Mouse (Mus musculus): Measurements from ENCODE around the gene Icmt. TPM values are rescaled to one million over a fixed set of nuclear protein-coding genes. Genes with fewer than 3 reads are reported as not detected.
A peak's percentile ranks its signal among the peaks of the same experiment; 100 is the strongest.

Gene Icmt
- 25.2 and 26.0 TPM in 2 replicates for polyA plus RNA-seq (2015; fragmentation: Nextera tagmentation; extraction: Ambion mirVana)

GRCm38 (mm10) chr4:152296874-152297861, at the start of gene Icmt:
Gene Icmt, plus strand, starts transcription at chr4:152297227.
- no peaks in the 10 kb centered on the region for H3K9me3 ChIP-seq
- H3K27me3 ChIP-seq = peaks cover 17% of the 10 kb centered on the region
- H3K4me2 ChIP-seq = peak within 1 kb of the TSS; percentile 86
- peak within 1 kb of the TSS; percentile 72 for H3K27ac ChIP-seq
- H3K4me3 ChIP-seq = peak within 1 kb of the TSS; percentile 87
- H3K9ac ChIP-seq = peak within 1 kb of the TSS; percentile 91
- under 1% methylated on average over 115 of the region's 119 CpGs for WGBS
- ATAC-seq (ENCODE audit: borderline replicate concordance, extremely low read depth, low FRiP score, low TSS enrichment) = peak; percentile 96
- peaks cover 19% of the 10 kb centered on the region for H3K36me3 ChIP-seq
- H3K4me1 ChIP-seq = peaks cover 19% of the 10 kb centered on the region

GRCm38 (mm10) chr4:152250615-152251014, 46.4 kb upstream of the Icmt start:
- no peak overlapping the region for H3K27ac ChIP-seq
- H3K4me1 ChIP-seq = no peaks in the 10 kb centered on the region
- no peak overlapping the region for H3K9ac ChIP-seq
- no peaks in the 10 kb centered on the region for H3K9me3 ChIP-seq
- H3K36me3 ChIP-seq = no peaks in the 10 kb centered on the region
- H3K4me3 ChIP-seq = no peak overlapping the region
- H3K27me3 ChIP-seq = no peaks in the 10 kb centered on the region
- H3K4me2 ChIP-seq = no peak overlapping the region
- 86% methylated on average over 6 of the region's 6 CpGs for WGBS
- ATAC-seq (ENCODE audit: borderline replicate concordance, extremely low read depth, low FRiP score, low TSS enrichment) = no peak

- Histone ChIP-seq H3K4me1 (peaks cover 14% of the 10 kb centered on the region; the same call in 1 of the 2 replicates), H3K9me3 (no peaks in the 10 kb centered on the region), H3K4me3 (no peak overlapping the region), H3K9ac (no peak overlapping the region), H3K36me3 (no peaks in the 10 kb centered on the region), H3K4me2 (no peak overlapping the region), H3K27ac (no peak overlapping the region), H3K27me3 (no peaks in the 10 kb centered on the region)
- WGBS = 47% methylated on average over 9 of the region's 9 CpGs
- no peak for ATAC-seq (ENCODE audit: borderline replicate concordance, extremely low read depth, low FRiP score, low TSS enrichment)
These were observed 43.8 kb upstream of the Icmt start for GRCm38 (mm10) chr4:152253183-152253759.

- H3K4me3 ChIP-seq = no peak overlapping the region
- H3K27me3 ChIP-seq = no peaks in the 10 kb centered on the region
- ATAC-seq (ENCODE audit: borderline replicate concordance, extremely low read depth, low FRiP score, low TSS enrichment) = peak; percentile 64; the same call in 1 of the 2 replicates
- H3K9ac ChIP-seq = no peak overlapping the region
- peak overlapping the region; percentile 43 for H3K27ac ChIP-seq
- H3K4me1 ChIP-seq = peaks cover 21% of the 10 kb centered on the region; the same call in 1 of the 2 replicates
- no peak overlapping the region for H3K4me2 ChIP-seq
- H3K9me3 ChIP-seq = no peaks in the 10 kb centered on the region
- WGBS = 27% methylated on average over 6 of the region's 6 CpGs
- H3K36me3 ChIP-seq = no peaks in the 10 kb centered on the region
These were observed 40.0 kb upstream of the Icmt start for GRCm38 (mm10) chr4:152257070-152257469.

- Histone ChIP-seq H3K4me2 (no peak overlapping the region), H3K27me3 (no peaks in the 10 kb centered on the region), H3K9ac (no peak overlapping the region), H3K4me3 (no peak overlapping the region), H3K27ac (no peak overlapping the region), H3K36me3 (no peaks in the 10 kb centered on the region), H3K4me1 (peaks cover 40% of the 10 kb centered on the region), H3K9me3 (no peaks in the 10 kb centered on the region)
- 88% methylated on average over 8 of the region's 8 CpGs for WGBS
- no peak for ATAC-seq (ENCODE audit: borderline replicate concordance, extremely low read depth, low FRiP score, low TSS enrichment)
These were observed 36.6 kb upstream of the Icmt start for GRCm38 (mm10) chr4:152260451-152260850.

GRCm38 (mm10) chr4:152262187-152262586, 34.8 kb upstream of the Icmt start:
- H3K4me3 ChIP-seq = no peak overlapping the region
- H3K27ac ChIP-seq = no peak overlapping the region
- 48% methylated on average over 9 of the region's 9 CpGs for WGBS
- H3K4me1 ChIP-seq = peaks cover 30% of the 10 kb centered on the region
- H3K9ac ChIP-seq = no peak overlapping the region
- no peaks in the 10 kb centered on the region for H3K36me3 ChIP-seq
- no peak overlapping the region for H3K4me2 ChIP-seq
- H3K27me3 ChIP-seq = no peaks in the 10 kb centered on the region
- ATAC-seq (ENCODE audit: borderline replicate concordance, extremely low read depth, low FRiP score, low TSS enrichment) = no peak
- H3K9me3 ChIP-seq = no peaks in the 10 kb centered on the region

GRCm38 (mm10) chr4:152263089-152263488, 33.9 kb upstream of the Icmt start:
- ATAC-seq (ENCODE audit: borderline replicate concordance, extremely low read depth, low FRiP score, low TSS enrichment) = no peak
- Histone ChIP-seq H3K9ac (no peak overlapping the region), H3K27ac (no peak overlapping the region), H3K4me2 (no peak overlapping the region), H3K4me1 (peaks cover 34% of the 10 kb centered on the region), H3K27me3 (no peaks in the 10 kb centered on the region), H3K36me3 (no peaks in the 10 kb centered on the region), H3K4me3 (no peak overlapping the region), H3K9me3 (no peaks in the 10 kb centered on the region)
- WGBS = 48% methylated on average over 9 of the region's 9 CpGs

GRCm38 (mm10) chr4:152263512-152264176, 33.4 kb upstream of the Icmt start:
- H3K36me3 ChIP-seq = no peaks in the 10 kb centered on the region
- H3K4me3 ChIP-seq = no peak overlapping the region
- H3K4me1 ChIP-seq = peaks cover 37% of the 10 kb centered on the region
- no peak overlapping the region for H3K9ac ChIP-seq
- H3K27ac ChIP-seq = no peak overlapping the region
- no peak overlapping the region for H3K4me2 ChIP-seq
- peak; percentile 68 for ATAC-seq (ENCODE audit: borderline replicate concordance, extremely low read depth, low FRiP score, low TSS enrichment)
- H3K9me3 ChIP-seq = no peaks in the 10 kb centered on the region
- H3K27me3 ChIP-seq = no peaks in the 10 kb centered on the region
- 37% methylated on average over 10 of the region's 10 CpGs for WGBS

- Histone ChIP-seq H3K4me2 (no peak overlapping the region), H3K27ac (no peak overlapping the region), H3K9ac (no peak overlapping the region), H3K4me1 (peaks cover 37% of the 10 kb centered on the region), H3K36me3 (no peaks in the 10 kb centered on the region), H3K4me3 (no peak overlapping the region), H3K9me3 (no peaks in the 10 kb centered on the region), H3K27me3 (no peaks in the 10 kb centered on the region)
- 43% methylated on average over 4 of the region's 4 CpGs for WGBS
- no peak for ATAC-seq (ENCODE audit: borderline replicate concordance, extremely low read depth, low FRiP score, low TSS enrichment)
These were observed 32.9 kb upstream of the Icmt start for GRCm38 (mm10) chr4:152264177-152264530.

GRCm38 (mm10) chr4:152264867-152265568, 32.0 kb upstream of the Icmt start:
- Histone ChIP-seq H3K4me1 (peaks cover 37% of the 10 kb centered on the region), H3K9me3 (no peaks in the 10 kb centered on the region), H3K4me3 (no peak overlapping the region), H3K27ac (no peak overlapping the region), H3K4me2 (no peak overlapping the region), H3K27me3 (no peaks in the 10 kb centered on the region), H3K9ac (no peak overlapping the region), H3K36me3 (no peaks in the 10 kb centered on the region)
- no peak for ATAC-seq (ENCODE audit: borderline replicate concordance, extremely low read depth, low FRiP score, low TSS enrichment)
- 89% methylated on average over 9 of the region's 9 CpGs for WGBS

- no peak overlapping the region for H3K27ac ChIP-seq
- H3K4me2 ChIP-seq = no peak overlapping the region
- H3K36me3 ChIP-seq = no peaks in the 10 kb centered on the region
- no peak overlapping the region for H3K4me3 ChIP-seq
- no peaks in the 10 kb centered on the region for H3K9me3 ChIP-seq
- H3K4me1 ChIP-seq = peaks cover 37% of the 10 kb centered on the region
- WGBS = 57% methylated on average over 5 of the region's 5 CpGs
- H3K27me3 ChIP-seq = no peaks in the 10 kb centered on the region
- no peak overlapping the region for H3K9ac ChIP-seq
- ATAC-seq (ENCODE audit: borderline replicate concordance, extremely low read depth, low FRiP score, low TSS enrichment) = no peak; the same call in 1 of the 2 replicates
These were observed 31.2 kb upstream of the Icmt start for GRCm38 (mm10) chr4:152265791-152266190.
